8 mouse cellular contexts compared by ENCODE assay signal in genomic region chr9:95688064-95688463, GRCm38 (mm10). TPM values are rescaled to one million over a fixed set of nuclear protein-coding genes. Genes with fewer than 3 reads are reported as not detected.
DNase-seq lines count a peak whose midpoint lies in the region; ATAC-seq and TF ChIP-seq lines count a peak whose summit lies in the region.

No protein-coding gene starts in this region.

- H3K36me3 ChIP-seq in intestine, postnatal 0 days (ENCODE audit: control insufficient read depth, insufficient read depth): no peaks in the 10 kb centered on the region
- H3K36me3 ChIP-seq in intestine, embryonic 16.5 days (ENCODE audit: control insufficient read depth, insufficient read depth, low read length): no peaks in the 10 kb centered on the region
- H3K36me3 ChIP-seq in MEL (ENCODE audit: control insufficient read depth in 1 of 2, insufficient read depth in 2 of 2, low read length in 2 of 2): no peaks in the 10 kb centered on the region
- no peaks in the 10 kb centered on the region for H3K36me3 ChIP-seq in intestine, embryonic 15.5 days

- TF ChIP-seq POLR2A in MEL (IDR thresholded peaks at IDR 0.05; ENCODE audit: control insufficient read depth in 1 of 2, insufficient read depth in 1 of 2, low read depth in 1 of 2, low read length in 2 of 2, poor library complexity in 1 of 2): no peak

- H3K9ac ChIP-seq in intestine, postnatal 0 days (ENCODE audit: low read depth, low read length): no peak overlapping the region
- no peak overlapping the region for H3K9ac ChIP-seq in intestine, embryonic 16.5 days (ENCODE audit: low read depth, low read length)
- H3K9ac ChIP-seq in MEL (ENCODE audit: control insufficient read depth, low read depth, low read length, poor library complexity, severe bottlenecking): no peak overlapping the region
- H3K9ac ChIP-seq in intestine, embryonic 15.5 days: no peak overlapping the region

- no peak overlapping the region for H3K4me2 ChIP-seq in intestine, postnatal 0 days (replicated peaks; ENCODE audit: low read depth)
- H3K4me2 ChIP-seq in intestine, embryonic 16.5 days (ENCODE audit: low read depth, low read length): no peak overlapping the region
- H3K4me2 ChIP-seq in intestine, embryonic 15.5 days (replicated peaks): no peak overlapping the region

- no peak for TF ChIP-seq EP300 in MEL (IDR thresholded peaks at IDR 0.05; ENCODE audit: low read depth in 1 of 2, low read length in 2 of 2)

- no peaks in the 10 kb centered on the region for H3K27me3 ChIP-seq in intestine, postnatal 0 days (replicated peaks; ENCODE audit: control insufficient read depth, insufficient read depth, low read length)
- H3K27me3 ChIP-seq in intestine, embryonic 16.5 days (replicated peaks; ENCODE audit: control insufficient read depth, insufficient read depth, low read length): no peaks in the 10 kb centered on the region
- H3K27me3 ChIP-seq in MEL (ENCODE audit: control insufficient read depth in 1 of 2, insufficient read depth in 2 of 2, low read length in 2 of 2): no peaks in the 10 kb centered on the region; a peak in 1 of 4 replicates
- H3K27me3 ChIP-seq in intestine, embryonic 15.5 days (replicated peaks): no peaks in the 10 kb centered on the region

- H3K4me1 ChIP-seq in intestine, postnatal 0 days (replicated peaks; ENCODE audit: control insufficient read depth, insufficient read depth, low read length): no peaks in the 10 kb centered on the region
- H3K4me1 ChIP-seq in intestine, embryonic 16.5 days (ENCODE audit: control insufficient read depth, insufficient read depth, low read length): no peaks in the 10 kb centered on the region
- H3K4me1 ChIP-seq in MEL (ENCODE audit: control insufficient read depth in 1 of 2, insufficient read depth in 2 of 2, low read length in 2 of 2): no peaks in the 10 kb centered on the region
- no peaks in the 10 kb centered on the region for H3K4me1 ChIP-seq in intestine, embryonic 15.5 days (replicated peaks)

- no peak overlapping the region for H3K4me3 ChIP-seq in intestine, postnatal 0 days (ENCODE audit: low read depth, low read length)
- H3K4me3 ChIP-seq in intestine, embryonic 16.5 days (ENCODE audit: low read length): no peak overlapping the region
- no peak overlapping the region for H3K4me3 ChIP-seq in MEL (ENCODE audit: control insufficient read depth in 1 of 2, insufficient read depth in 1 of 2, low read depth in 2 of 2, low read length in 2 of 2)
- H3K4me3 ChIP-seq in intestine, embryonic 15.5 days (replicated peaks): no peak overlapping the region

- H3K27ac ChIP-seq in intestine, postnatal 0 days (ENCODE audit: low read depth, low read length): no peak overlapping the region
- no peak overlapping the region for H3K27ac ChIP-seq in intestine, embryonic 16.5 days (ENCODE audit: low read length)
- H3K27ac ChIP-seq in MEL (ENCODE audit: control insufficient read depth, low read depth, low read length): no peak overlapping the region
- no peak overlapping the region for H3K27ac ChIP-seq in intestine, embryonic 15.5 days

- ATAC-seq in intestine, postnatal 0 days: no peak
- no peak for ATAC-seq in intestine, embryonic 16.5 days
- no peak for ATAC-seq in intestine, embryonic 15.5 days

- no peaks in the 10 kb centered on the region for H3K9me3 ChIP-seq in intestine, postnatal 0 days (ENCODE audit: control insufficient read depth)
- no peaks in the 10 kb centered on the region for H3K9me3 ChIP-seq in intestine, embryonic 16.5 days (ENCODE audit: control insufficient read depth, low read length)
- H3K9me3 ChIP-seq in MEL (replicated peaks; ENCODE audit: insufficient read depth, low read length): no peaks in the 10 kb centered on the region
- H3K9me3 ChIP-seq in intestine, embryonic 15.5 days: no peaks in the 10 kb centered on the region

- peak; percentile 45 for TF ChIP-seq RAD21 in MEL (IDR thresholded peaks at IDR 0.05; ENCODE audit: low read depth, low read length)

- TF ChIP-seq CTCF in intestine, postnatal 0 days (IDR thresholded peaks at IDR 0.05; ENCODE audit: low read depth): peak; percentile 78
- TF ChIP-seq CTCF in MEL (IDR thresholded peaks at IDR 0.05 in 2 of 3, conservative IDR thresholded peaks at IDR 0.05 in 1 of 3; ENCODE audit: control insufficient read depth in 1 of 3, insufficient read depth in 1 of 3, low read depth in 2 of 3, low read length in 3 of 3, poor library complexity in 1 of 3, severe bottlenecking in 1 of 3): peak; percentile 68 to 72 (median 68)

- no peaks in the 10 kb centered on the region for H3K79me2 ChIP-seq in MEL (ENCODE audit: control insufficient read depth, insufficient read depth, low read length, poor library complexity)

- WGBS in intestine, postnatal 0 days: 50% methylated on average over 3 of the region's 3 CpGs
- WGBS in intestine, embryonic 16.5 days: 55% methylated on average over 3 of the region's 3 CpGs
- WGBS in intestine, embryonic 15.5 days: 60% methylated on average over 3 of the region's 3 CpGs

- peak; percentile 9 for DNase-seq in 416B (ENCODE audit: low read depth)
- peak; percentile 18 for DNase-seq in MEL (ENCODE audit: low read depth, low spot score)
- DNase-seq in embryo, embryonic 11 days: peak; percentile 30
- peak; percentile 18 for DNase-seq in lung, postnatal 25 days (ENCODE audit: low spot score)
- no peak for DNase-seq in right cerebral cortex, postnatal 4 days

TF ChIP-seq in MEL, 35 proteins besides CTCF, POLR2A, EP300 and RAD21:
- TF ChIP-seq ZMIZ1 (IDR thresholded peaks at IDR 0.05; ENCODE audit: low read depth, low read length) (no peak), SMC3 (IDR thresholded peaks at IDR 0.05; ENCODE audit: low read depth, low read length) (peak; percentile 84), ZC3H11A (IDR thresholded peaks at IDR 0.05; ENCODE audit: low read depth, low read length) (peak; percentile 48)

RNA-seq across cellular contexts. Expression of gene Pcolce2, which starts 50.7 kb away (rescaled TPM):
- 0.16 and 0.43 TPM in 2 replicates for polyA plus RNA-seq in intestine, postnatal 0 days (2015; fragmentation: Nextera tagmentation; extraction: Ambion mirVana)
- polyA plus RNA-seq in intestine, embryonic 16.5 days (2015; fragmentation: Nextera tagmentation; extraction: Ambion mirVana): 0.40 and 0.89 TPM in 2 replicates
- not detected in 2 replicates for total RNA-seq in MEL (2012; rRNA removed)
- not detected for polyA plus RNA-seq in MEL (2012; ENCODE audit: insufficient read depth in 1 of 2, insufficient read length in 2 of 2, low read depth in 1 of 2, low replicate concordance in 2 of 2, missing spikeins in 1 of 2)
- polyA plus RNA-seq in intestine, embryonic 15.5 days (2015; fragmentation: Nextera tagmentation; extraction: Ambion mirVana): 0.84 and 1.4 TPM in 2 replicates
